Mouse (Mus musculus) ovary, postnatal 14 days (tissue): ENCODE results near the gene Ccnl1.

Source experiments
- DNase-seq: peaks from one replicate; pipeline ENCODE4 v3.0.0; 2022; ENCODE audit warnings: low spot score

Gene Ccnl1

DNA sequence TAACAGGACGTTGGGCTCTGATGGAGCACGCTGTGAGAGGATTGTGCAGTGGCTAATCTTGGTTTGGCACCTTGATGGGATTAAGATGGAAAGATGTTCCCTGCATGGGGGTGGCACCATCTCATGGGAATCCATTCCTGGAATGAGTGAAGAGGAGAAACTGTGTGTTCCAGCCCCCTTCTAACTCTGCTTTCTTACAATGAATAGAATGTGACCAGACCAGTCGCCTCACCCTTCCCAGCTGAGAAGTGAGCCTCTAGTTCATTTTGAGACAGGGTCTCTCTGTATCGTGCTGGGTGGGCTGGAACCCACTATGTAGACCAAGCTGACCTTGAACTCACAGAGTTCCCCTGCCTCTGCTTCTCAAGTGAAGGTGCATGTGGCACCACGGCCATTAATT is 31.6 kb downstream of the Ccnl1 start:
- no peak for DNase-seq

DNA sequence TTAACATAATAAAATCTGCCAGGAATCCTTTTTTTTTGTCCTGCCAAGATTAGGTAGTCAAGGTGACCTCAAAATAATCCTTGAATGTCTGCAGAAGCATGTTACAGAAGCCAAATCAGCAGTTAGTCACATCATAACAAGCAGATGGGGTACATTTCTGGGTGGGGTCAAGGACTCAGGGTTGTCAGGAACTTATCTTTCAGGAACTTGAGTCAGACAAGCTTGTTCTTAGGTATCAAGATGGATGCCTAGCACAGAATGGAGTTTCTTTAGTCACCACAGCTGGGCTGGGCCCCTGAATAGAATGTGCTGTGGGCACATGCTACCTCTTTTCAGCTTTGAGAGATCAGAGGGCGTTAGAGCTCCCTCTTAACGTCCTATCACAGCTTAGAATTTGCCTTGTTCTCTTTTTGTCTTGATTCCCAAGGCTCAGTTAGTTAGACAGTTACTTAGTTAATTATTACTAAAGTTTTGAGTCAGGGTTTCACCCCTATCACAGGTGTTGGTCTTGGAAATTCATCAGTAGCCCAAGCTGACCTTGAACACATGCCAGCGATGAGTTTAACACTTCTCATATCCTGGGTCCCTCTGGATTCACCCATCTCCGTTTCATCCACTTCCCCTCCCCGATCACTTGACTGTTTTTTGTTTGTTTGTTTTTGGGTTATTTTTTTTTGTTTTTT is 32.9 kb downstream of the Ccnl1 start:
- DNase-seq = no peak

- no peak for DNase-seq
These were observed 35.6 kb downstream of the Ccnl1 start for GRCm38 (mm10) chr3:65922420-65922819.

DNA sequence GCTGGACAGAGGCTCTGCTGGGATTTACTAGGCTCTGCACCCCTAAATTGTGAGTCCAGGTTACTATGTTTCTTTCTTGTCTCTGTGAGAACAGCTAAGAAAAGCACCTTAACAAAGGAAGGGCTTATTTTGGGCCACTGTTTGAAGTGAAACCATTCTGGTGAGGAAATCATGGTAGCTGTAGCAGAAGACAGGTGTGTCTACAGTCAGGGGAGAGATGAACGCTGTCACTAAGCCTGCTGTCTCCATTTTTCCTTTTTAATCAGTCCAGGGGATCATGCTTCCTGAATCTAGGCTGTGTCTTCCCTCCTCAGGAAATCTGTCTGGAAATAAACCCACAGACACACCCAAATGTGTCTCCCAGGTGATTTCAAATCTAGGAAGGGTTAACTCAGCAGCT is 36.4 kb downstream of the Ccnl1 start:
- no peak for DNase-seq

GRCm38 (mm10) chr3:65919016-65919415 is 39.0 kb downstream of the Ccnl1 start:
- no peak for DNase-seq

DNA sequence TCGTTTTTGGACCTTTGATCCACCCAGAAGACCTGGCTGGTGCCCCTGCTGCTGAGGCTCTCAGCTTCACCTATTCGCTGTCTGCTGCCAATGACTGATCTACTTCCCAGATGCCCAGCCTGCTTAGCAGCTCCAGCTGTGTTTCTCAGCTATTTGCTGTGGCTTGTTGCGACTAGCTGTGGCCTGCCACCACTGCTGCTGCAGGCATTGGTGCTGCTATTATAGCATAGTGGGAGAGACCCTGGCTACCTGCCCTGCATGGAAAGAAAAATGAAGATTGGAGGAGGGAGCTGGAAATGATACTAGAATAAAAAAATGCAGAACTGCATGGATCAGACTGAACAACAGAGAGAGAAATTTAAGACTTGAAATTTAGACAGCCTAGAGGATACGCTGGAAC is 45.1 kb downstream of the Ccnl1 start:
- no peak for DNase-seq

GRCm38 (mm10) chr3:65912217-65912616 is 45.8 kb downstream of the Ccnl1 start:
- DNase-seq = no peak

- no peak for DNase-seq
These were observed 46.8 kb downstream of the Ccnl1 start for GRCm38 (mm10) chr3:65911265-65911664.

DNA sequence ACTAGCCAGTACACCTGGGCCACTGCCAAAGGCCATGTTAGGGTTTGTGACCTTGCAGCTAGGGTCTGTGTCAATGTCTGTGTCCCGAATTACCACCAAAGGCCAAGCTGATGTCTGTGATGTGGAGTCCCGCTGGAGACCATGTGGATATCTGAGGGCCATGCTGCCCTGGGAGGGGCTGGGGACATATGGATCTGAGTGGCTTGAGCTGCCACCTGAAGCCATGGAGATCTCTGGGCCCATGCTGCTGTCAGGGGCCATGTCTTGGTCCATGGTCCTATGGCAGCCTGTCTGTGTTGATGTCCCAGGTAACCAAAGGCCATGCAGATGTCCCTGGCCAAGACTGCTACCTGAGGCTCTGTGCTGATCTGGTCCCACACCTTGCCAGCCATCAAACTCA is 48.6 kb downstream of the Ccnl1 start:
- no peak for DNase-seq

GRCm38 (mm10) chr3:65907536-65907935 is 50.5 kb downstream of the Ccnl1 start:
- no peak for DNase-seq

GRCm38 (mm10) chr3:65905281-65906169 is 52.5 kb downstream of the Ccnl1 start:
- no peak for DNase-seq

DNA sequence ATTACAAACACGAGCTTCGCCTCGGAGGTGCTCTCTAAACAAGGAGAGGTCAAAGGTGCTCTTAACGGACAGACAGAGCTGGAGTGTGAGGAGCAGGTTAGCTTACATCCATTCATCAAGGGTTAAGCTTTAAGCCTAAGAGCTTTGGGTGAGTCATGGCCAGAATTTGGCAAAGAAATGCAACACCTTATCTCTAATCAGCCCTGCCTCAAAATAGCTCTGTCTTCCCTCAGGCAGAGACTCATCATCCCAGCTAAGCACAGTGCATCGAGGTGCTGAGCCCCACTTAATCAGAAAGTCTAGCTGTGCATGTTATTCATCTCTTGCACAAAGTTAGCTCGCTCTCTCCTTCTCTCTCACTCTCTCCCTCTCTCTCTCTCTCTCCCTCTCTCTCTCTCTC is 53.3 kb downstream of the Ccnl1 start:
- no peak for DNase-seq

DNA sequence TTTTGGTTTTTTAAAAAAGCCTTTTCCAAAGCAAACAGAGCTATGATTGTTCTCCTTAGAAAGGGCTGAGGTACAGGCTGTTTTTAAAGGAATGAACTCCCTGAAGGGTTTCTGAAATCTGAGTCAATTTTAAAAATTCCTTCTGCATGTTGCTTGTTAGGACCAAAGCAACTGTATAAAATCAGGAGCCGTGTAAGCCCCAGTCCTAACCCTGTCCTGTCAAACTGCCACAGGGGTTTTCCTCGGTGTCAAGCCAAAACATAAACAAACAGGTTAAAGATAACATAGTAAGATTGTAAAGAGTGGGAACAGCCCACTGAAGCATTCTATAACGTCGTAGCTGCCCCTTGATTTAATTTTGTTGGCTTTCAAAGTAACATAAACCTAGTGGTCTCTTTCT is 53.9 kb downstream of the Ccnl1 start:
- no peak for DNase-seq

- DNase-seq = no peak
These were observed 59.3 kb downstream of the Ccnl1 start for GRCm38 (mm10) chr3:65898598-65899278.

- no peak for DNase-seq
These were observed 60.6 kb downstream of the Ccnl1 start for GRCm38 (mm10) chr3:65897233-65897993.
